Mouse (Mus musculus) left cerebral cortex, postnatal 14 days (tissue): ENCODE data around the gene Fam166b. TPM values are rescaled to one million over a fixed set of nuclear protein-coding genes. Genes with fewer than 3 reads are reported as not detected.

Experiments
- DNase-seq, 2 experiments: peaks; one replicate each; pipeline ENCODE4 v3.0.0; 2021 to 2022; ENCODE audit warnings: low spot score in 2 of 2, mixed read lengths in 1 of 2
- intact Hi-C: fragments of 180-260 bp; cut with DNase I; formaldehyde crosslinking; loops from one replicate; pipeline ENCODE4 v1.15.1; 2025
- long read RNA-seq, 2 experiments: library from polyadenylated mRNA; stranded (forward); transcript quantifications; one replicate each; pipeline ENCODE4 v2.0.0; 2021
- total RNA-seq, 2 experiments: library from RNA; stranded (reverse); gene quantifications; 2 replicates each; pipeline ENCODE4 v1.2.3; 2021

Gene Fam166b
- total RNA-seq, result under 1 TPM; 0.33 to 0.74 TPM
- long read RNA-seq, experiment 1, result 0 reads
- long read RNA-seq, experiment 2, result 0 reads

DNA sequence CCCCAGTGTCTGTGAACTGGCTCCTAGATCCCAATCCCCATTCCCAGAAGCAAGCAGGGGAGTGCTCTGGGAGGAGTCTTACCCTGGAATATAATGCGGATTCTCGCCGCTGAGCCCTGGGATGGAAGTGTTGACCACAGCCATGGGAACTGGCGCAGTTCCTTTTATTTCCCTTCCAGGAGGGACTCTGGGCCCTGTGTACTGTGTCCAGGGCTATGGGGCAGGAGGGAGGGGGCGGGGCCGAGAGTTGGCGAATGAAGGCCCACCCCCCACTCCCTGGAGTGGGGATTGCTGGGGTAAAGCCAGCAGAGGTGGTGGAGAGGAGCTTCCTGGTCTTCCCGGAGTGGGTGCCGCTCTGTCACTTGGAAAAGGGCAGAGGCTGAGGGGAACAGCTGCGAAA is at the start of gene Fam166b:
Gene Fam166b (minus strand): TSS at position 189 of the 400 bp plus-strand sequence.
- intact Hi-C loops, result loop anchor here (5.0 kb wide), 1 partner anchor 387 kb away; no protein-coding TSS in a partner anchor
- DNase-seq, result no peak

DNA sequence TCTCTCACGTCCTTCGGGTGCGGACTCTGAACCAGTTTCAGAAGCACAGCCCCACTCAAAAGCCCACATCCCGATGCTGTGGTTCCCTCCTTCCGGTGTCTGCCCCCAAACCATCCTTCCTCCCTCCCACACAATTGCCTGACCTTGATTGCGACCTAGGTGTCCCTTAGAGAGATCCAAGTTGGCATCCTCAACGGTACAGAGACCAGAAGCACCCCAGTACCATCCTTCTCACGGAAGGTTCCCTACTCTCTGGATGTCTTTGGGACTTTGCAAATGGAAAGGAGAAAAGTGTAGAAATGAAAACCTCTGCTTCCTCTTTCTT is 49.6 kb upstream of the Fam166b start:
- intact Hi-C loops, result loop anchor here (2.0 kb wide), 1 partner anchor 36 kb away; no protein-coding TSS in a partner anchor
- no peak for DNase-seq

DNA sequence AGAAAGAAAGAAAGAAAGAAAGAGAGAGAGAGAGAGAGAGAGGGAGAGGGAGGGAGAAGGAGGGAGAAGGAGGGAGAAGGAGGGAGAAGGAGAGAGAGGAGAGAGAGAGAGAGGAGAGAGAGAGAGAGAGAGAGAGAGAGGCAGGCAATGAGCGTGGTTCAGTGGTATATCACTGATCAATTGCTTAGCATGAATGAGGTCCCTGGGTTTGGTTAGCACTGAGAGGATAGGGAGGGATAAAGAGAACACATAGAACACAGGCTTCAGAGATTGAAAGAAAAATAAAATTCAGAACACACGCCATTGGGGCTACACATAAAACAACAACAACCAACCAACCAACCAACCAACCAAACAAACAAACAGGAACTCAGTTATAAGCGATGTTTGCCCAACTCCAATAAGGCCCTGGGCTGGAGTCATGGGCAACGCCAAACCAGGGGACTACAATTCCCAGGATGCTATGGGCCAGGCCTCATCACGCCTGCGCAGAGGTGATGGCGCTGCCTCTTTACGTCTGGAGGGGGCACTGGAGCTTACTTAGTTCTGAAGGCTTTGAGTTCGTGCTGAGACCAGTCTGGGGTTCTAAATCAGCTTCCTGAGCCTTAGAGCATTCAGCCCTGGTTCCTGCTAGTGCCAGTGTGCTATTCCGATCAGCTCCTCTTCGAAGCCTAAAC is 49.1 kb upstream of the Fam166b start:
- peak; percentile 86 to 90 for DNase-seq
- intact Hi-C loops, result loop anchor here (2.0 kb wide), 1 partner anchor 35 kb away; no protein-coding TSS in a partner anchor

DNA sequence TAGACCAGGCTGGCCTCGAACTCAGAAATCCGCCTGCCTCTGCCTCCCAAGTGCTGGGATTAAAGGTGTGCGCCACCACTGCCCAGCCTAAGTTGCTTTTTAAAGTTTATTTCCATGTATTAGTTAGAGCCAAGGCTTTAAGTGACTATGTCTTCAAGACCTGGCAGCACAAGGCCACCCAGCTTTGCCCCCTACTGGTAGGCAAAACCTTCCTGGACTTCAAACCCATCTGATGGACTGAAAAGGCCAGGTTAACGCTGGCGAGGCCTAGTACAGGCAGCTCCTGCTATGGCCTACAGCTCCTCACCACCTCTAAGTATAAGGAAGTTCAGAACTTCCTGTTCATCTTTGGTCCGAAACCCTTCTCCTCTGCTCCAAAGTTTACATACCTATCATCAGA is 47.7 kb upstream of the Fam166b start:
- DNase-seq, result no peak
- intact Hi-C loops, result no loop called here

DNA sequence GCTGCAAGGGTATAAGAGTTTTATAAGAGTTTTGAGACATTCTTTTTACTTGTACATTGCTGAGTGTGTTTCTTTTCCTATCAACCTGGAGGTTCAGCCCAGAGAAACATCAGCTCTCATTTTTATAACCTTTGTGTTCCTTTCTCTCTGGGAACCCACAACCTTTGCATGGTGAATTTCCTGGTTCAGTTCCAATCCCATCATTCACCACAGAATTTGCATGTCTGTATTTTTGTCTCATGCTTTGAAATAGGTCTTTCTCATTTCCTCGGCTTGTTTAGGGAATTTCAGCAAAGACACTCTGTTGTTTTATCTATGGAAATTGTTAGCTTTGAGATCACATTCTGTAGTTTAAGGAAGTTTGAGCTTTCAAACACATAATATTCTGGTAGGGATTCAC is 44.7 kb upstream of the Fam166b start:
- intact Hi-C loops, result no loop called here
- no peak for DNase-seq

DNA sequence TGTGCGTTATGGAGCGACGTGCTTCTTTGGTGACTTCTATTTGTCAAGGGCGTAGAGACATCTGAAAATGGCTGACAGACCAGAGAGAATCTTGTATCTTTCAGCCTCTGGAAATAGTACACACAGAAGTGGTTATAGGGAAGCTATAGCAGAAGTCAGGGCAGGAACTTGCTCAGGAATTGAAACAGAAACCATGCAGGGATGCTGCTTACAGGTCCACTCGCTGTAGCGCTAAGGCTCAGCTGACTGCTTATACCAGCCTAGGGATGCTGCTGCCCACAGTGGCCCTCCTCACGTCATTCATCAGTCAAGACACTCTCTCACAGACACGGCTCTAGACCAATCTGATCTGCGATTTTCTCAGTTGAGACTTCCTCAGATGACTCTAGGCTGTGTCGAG is 41.4 kb upstream of the Fam166b start:
- intact Hi-C loops, result no loop called here
- DNase-seq, result no peak

DNA sequence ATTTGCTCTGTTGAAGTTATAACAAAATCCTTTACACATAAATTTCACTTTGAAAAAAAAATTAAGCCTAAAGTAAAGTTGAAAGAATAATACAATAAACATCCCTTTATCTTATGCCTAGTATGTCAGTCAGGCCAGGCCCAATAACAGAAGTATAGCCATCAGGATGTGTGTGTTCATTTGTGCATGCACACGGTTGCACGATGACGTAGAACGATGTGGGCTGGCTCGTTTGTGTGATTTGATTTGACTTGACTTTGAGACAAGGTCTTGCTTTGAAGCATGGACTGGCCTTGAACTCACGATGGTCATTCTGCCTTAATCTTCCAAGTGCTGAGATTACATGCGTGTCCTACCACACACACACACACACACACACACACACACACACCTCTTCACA is 37.9 kb upstream of the Fam166b start:
- intact Hi-C loops, result no loop called here
- DNase-seq, result no peak

DNA sequence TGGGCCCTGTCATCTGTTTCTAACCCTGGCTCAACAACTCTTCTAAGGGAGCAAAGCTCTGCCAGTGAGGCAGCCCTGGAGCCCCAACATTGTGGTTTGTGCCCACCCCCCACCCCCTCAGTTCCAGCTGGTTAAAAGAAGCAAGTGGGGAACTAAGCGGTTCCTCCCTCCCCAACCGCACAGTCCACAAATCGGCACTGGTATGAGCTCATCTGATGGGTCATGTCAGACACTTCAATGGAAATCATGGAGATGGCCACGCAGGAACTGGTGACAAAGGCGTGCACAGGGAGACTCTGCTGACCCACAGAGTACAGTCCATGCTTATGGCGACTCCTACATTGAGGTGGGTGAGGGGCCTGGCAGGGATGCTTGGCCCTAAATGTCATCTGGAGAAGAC is 37.0 kb upstream of the Fam166b start:
- intact Hi-C loops, result no loop called here
- no peak for DNase-seq

DNA sequence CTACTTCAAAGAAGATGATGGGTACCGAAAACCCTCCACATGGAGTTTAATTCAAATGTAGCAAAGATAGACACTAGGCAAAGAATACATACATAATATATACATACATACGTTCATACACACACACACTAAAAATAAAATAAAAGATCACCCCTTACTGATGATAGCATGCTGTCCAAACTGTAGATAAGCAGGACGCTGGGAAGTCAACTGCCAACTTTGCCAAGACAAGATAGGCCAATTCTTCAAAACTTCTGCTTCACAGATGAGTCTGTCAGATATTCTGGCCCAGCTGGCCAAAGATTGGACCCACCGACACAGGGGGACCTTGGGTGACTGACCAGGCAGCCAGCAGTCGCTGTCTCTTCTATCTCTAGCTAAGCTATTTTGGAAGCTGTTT is 34.2 kb upstream of the Fam166b start:
- DNase-seq, result no peak

DNA sequence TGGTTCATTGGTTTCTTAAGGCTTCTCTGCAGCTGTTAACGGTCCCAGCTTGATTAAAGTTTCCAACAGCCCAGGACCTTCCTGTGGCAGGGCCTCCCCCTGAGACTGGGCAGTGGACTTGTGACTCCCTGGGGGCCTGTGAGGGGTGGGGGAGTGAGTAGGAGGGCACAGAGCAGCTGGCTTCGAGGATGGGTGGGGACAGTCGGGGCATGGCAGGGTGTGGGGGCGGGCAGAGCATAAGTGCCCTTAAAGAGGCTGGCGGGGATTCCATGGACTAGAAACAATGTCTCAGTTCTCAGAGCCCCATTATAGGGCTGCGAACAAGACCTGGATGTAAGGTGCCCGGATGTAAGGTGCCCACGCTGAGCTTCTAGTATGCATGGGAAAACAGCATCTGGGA is 28.2 kb upstream of the Fam166b start:
- intact Hi-C loops, result no loop called here

More for the DNA sequence above, 34.2 kb upstream of the Fam166b start:
- intact Hi-C loops, result no loop called here

DNA sequence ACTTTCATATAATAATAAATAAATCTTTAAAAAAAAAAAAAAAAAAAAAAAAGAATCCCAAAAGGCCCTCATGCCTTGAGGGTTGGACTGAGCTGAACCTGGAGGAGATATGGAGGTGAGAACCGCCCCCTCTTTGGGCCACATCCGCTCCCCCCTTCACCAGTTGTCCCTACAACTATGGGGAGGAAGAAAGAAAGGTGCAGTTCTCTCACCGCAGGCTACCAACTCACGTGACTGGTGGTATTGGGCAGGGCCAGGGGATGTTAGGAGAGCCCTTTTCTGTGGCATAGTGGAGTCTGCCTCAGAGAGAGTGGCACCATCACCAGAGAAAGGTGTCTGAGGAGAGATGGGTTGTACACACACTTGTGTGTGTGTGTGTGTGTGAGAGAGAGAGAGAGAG is 27.5 kb upstream of the Fam166b start:
- no peak for DNase-seq
- intact Hi-C loops, result no loop called here

More for the DNA sequence above, 28.2 kb upstream of the Fam166b start:
- DNase-seq, result no peak

DNA sequence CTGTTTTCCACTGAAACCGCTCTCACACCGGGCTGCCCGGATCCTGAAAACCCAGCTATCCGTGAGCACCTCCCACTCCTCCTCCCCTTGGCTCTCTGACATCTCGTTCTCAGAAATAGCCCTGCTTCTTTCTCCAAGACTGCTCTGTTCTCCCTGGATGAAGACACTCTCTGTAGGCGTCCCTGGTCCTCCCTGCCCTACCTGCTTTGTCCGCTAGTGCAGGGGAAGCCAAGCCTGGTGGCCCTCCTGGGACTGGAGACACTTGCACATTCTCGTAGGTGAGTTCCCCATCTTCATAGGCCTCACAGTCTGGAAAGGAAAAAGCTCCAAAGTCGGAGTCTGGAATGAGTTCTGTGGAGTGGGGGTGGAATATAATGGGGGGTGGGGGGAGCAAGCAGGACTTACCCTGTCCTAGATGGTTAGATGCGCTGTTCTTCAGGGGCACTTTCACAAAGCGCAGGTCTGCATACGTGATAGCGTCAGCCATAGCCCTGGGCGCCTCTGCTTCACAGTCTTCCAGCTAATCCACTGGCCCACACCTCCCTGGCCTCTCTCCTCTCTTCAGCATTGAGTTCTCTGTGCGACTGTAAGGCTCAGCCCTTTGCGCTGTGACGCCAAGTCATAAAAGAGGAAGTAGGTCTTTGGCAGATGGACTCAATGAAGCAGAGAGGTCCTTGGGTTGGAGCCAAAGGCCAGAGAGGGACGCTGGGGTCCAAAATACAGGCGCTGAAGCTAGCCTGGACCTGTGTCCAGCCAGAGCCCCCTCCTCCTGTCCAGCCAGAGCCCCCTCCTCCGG is 25.3 kb upstream of the Fam166b start, which contains the start of gene Cd72:
Gene Cd72 (minus strand): TSS at position 588 of the 796 bp plus-strand sequence.
- DNase-seq, result no peak
- intact Hi-C loops, result no loop called here

DNA sequence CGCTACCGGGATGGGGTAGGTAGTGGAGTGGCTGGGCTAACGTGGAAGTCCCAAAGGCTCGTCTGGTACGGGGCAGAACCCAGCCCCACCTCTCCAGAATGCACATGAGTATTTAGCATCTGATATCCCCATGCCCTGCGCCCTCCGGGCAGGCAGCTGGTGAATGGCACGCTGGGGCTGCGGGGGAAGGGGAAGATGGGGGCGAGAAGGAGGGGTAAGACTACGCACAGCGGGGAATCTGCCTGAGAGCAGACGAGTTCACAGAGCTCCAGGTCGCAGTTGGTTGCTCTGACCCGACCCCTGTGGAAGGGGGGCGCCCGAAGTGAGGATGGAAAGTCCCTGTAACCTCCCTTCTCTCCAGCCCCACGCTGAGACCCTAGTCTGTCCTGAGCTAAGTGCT is 24.5 kb upstream of the Fam166b start:
- DNase-seq, result no peak
- intact Hi-C loops, result no loop called here

DNA sequence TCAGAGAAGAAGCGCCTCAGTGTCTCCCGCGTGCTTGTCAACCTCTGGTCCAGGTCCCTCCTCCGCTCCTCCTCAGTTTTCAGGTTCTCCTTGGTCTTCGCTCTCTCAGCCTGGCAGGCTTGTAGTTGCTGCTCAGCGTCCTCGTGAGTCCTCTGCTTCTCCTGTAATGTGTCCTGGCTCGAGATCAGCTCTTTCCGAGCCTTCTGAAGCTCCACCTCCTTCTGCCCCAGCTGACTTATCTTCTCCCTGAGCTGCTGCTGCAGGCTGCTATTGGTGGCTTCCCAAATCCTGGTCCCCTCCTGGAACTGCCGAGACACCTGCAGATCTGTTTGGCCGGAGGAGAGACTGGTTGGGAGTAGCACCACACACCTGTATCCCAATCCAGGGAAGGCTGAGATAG is 23.4 kb upstream of the Fam166b start:
- intact Hi-C loops, result no loop called here
- no peak for DNase-seq

DNA sequence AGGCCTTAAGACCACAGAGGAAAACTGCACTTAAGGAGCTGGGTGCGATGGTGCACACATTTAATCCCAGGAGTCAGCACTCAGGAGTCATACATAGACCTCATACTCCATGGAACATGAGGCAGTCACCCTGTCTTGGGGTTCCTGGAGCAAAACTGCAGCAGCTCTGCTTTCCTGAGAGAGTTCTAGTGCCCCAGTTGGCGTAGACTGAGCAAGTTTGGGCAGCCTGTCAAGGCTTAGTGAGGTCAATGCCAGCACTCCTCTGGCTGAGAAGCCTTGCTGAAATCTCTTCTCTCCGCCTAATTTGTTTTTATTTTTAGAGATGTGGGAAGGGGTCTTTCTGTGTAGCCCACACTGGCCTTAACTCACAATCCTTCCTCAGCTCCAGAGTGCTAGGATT is 19.6 kb upstream of the Fam166b start:
- intact Hi-C loops, result no loop called here
- DNase-seq, result no peak

DNA sequence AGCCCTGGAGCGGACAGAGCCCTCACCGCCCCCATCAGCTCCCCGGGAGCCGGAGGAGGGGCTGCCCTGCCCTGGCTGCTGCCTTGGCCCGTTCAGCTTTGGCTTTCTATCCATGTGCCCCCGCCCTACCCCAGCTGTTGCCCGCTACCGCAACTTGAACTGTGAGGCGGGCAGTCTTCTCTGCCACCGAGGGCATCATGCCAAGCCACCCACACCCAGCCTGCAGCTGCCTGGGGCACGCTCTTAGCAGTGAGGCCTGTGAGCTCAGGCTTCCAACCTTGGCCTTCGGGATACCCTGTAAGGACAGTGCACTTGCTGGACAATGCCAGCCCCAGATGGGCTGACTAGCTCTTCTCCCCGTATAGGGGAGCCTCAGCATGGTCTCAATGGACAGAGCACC is 18.3 kb upstream of the Fam166b start:
- intact Hi-C loops, result no loop called here
- no peak for DNase-seq

DNA sequence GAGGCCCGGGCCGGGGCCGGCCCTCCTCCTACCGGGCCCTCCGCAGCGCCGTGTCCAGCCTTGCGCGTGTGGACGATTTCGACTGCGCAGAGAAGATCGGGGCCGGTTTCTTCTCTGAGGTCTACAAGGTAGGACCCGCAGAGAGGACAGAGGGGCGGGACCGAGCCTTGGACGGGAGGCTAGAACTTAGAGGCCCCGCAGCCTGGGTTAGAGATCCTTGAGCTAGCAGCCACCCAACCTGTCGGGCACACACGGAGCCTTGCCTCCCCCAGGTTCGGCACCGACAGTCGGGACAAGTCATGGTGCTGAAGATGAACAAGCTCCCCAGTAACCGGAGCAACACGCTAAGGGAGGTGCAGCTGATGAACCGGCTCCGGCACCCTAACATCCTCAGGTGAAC is 14.6 kb upstream of the Fam166b start:
- no peak for DNase-seq
- intact Hi-C loops, result loop anchor here (2.0 to 5.0 kb wide), 2 partner anchors 35 to 119 kb away; partner anchors contain the start of genes Creb3 and Tln1

DNA sequence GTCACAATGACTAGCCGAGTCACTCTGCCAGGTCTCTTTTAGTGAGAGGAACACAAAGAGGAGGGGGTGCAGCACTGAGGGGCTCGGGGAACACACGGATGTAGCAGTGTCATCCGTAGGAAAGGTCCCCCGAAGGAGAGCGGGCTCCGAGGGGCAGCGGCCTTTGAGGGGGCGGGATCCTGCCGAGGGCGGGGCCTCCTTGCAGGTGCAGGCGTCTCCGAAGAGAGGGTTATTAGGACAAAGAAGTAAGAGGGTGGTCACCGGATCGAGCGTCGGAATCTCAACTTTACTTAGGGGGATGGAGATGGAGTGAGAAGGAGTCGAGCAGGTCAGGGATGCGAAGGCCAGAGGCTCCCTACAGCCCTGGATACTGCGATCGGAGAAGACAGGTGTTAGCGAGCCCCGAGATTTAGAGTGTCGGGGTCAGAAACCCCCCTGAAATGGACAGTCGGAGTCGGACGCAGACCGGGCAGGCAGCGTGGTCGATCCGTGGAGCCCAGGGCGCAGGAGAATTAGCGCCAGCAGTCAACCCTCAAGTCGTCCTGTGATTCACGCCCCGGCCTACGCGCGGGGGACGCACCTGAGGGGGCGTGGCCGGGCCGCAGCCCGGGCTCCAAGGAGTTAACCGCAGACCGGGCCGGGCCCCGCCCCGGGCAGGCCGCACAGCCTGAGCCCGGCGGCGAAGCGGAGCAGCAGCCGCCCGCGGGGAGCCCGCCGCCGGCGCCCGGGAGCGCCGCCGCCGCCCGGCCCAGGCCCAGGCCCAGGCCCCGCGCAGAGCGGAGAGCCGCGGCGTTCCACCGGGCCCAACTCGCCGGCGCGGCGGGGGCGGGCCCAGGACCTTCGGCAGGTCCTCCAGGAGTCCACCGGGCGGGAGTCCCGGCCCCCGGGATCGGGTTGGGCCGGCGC is 13.8 kb upstream of the Fam166b start:
- intact Hi-C loops, result loop anchor here (2.0 to 5.0 kb wide), 2 partner anchors 36 to 120 kb away; partner anchors contain the start of genes Creb3 and Tln1
- peak; percentile 62 to 71 for DNase-seq

DNA sequence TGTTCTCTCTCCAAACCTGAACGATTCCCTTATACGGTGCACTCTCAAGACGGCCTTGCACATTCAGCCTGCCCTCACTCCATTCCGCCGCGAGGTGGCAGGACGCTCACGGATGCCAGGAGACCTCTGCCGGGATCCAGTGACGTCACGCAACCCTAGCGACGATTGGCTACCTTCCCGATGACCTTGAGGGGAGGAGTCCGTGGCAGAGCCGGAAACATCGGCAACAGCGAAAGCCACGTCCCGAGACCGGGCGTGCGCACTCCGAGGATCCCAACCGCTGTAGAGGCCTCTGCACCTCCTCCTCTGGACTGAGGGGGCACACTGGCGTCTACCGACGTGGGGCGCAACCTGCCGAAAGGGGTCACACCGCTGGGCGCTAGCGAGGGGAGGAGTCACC is 13.1 kb upstream of the Fam166b start:
- intact Hi-C loops, result loop anchor here (2.0 to 5.0 kb wide), 2 partner anchors 37 to 120 kb away; partner anchors contain the start of genes Creb3 and Tln1

More for the DNA sequence above, 13.1 kb upstream of the Fam166b start:
- DNase-seq, result peak; percentile 99 to 100
